Mouse (Mus musculus) hindbrain, embryonic 10.5 days (tissue): ENCODE measurements around the gene P4ha3. TPM values are rescaled to one million over a fixed set of nuclear protein-coding genes. Genes with fewer than 3 reads are reported as not detected.
"Not testable (repeated sequence)": the region's sequence is repeated elsewhere in the genome, so short reads cannot be mapped to it uniquely, and the experiment has no call there.

Source experiments
- DNase-seq: peaks from one replicate; pipeline ENCODE4 v3.0.0-alpha.2; 2017; ENCODE audit warnings: low spot score
- H3K27ac ChIP-seq: fragments of 300-500 bp; sonication (generic); 2 replicates; pipeline ENCODE4 v1.5.1; 2016; ENCODE audit warnings: mild to moderate bottlenecking, moderate library complexity
- H3K27me3 ChIP-seq: fragments of 300-500 bp; sonication (generic); 2 replicates; pipeline ENCODE4 v1.6.1; 2016; ENCODE audit warnings: mild to moderate bottlenecking; ENCODE audit not compliant: poor library complexity, insufficient read depth, severe bottlenecking
- H3K36me3 ChIP-seq: fragments of 300-500 bp; sonication (generic); 2 replicates; pipeline ENCODE4 v1.6.1; 2016; ENCODE audit warnings: mild to moderate bottlenecking, moderate library complexity
- H3K4me1 ChIP-seq: fragments of 300-500 bp; sonication (generic); replicated peaks from 2 replicates; pipeline ENCODE4 v1.6.1; 2016; ENCODE audit warnings: mild to moderate bottlenecking
- H3K4me3 ChIP-seq: fragments of 300-500 bp; sonication (generic); 2 replicates; pipeline ENCODE4 v1.5.1; 2016; ENCODE audit warnings: mild to moderate bottlenecking, moderate library complexity
- H3K9me3 ChIP-seq: fragments of 300-500 bp; sonication (generic); 2 replicates; pipeline ENCODE4 v1.6.1; 2016; ENCODE audit warnings: mild to moderate bottlenecking, moderate library complexity
- WGBS: fragments of 180-500 bp; shearing (Covaris S2); methylation state at CpG from one replicate; pipeline ENCODE4 v1.1.7; 2016; 5-methylcytosine and 5-hydroxymethylcytosine counted together
- polyA plus RNA-seq: library from polyadenylated mRNA; unstranded; fragments of >200 nt; fragmentation: Nextera tagmentation; extraction: Ambion mirVana; gene quantifications from 2 replicates; pipeline ENCODE4 v1.2.1, GENCODE M21; 2016

Gene P4ha3
- polyA plus RNA-seq: 1.0 and 3.5 TPM in 2 replicates

- no peaks in the 10 kb centered on the region for H3K36me3 ChIP-seq
- H3K9me3 ChIP-seq: no peaks in the 10 kb centered on the region
- peaks cover 55% of the 10 kb centered on the region for H3K27me3 ChIP-seq
- peaks cover 40% of the 10 kb centered on the region for H3K4me1 ChIP-seq
- WGBS: under 1% methylated on average over 53 of the region's 53 CpGs
- DNase-seq: peak; percentile 40
- H3K27ac ChIP-seq: peak within 1 kb of the TSS; percentile 85
- peak within 1 kb of the TSS; percentile 68 for H3K4me3 ChIP-seq
Observed at GRCm38 (mm10) chr7:100285383-100285782, at the start of gene P4ha3. Gene P4ha3, plus strand, starts transcription at chr7:100285520.

DNA sequence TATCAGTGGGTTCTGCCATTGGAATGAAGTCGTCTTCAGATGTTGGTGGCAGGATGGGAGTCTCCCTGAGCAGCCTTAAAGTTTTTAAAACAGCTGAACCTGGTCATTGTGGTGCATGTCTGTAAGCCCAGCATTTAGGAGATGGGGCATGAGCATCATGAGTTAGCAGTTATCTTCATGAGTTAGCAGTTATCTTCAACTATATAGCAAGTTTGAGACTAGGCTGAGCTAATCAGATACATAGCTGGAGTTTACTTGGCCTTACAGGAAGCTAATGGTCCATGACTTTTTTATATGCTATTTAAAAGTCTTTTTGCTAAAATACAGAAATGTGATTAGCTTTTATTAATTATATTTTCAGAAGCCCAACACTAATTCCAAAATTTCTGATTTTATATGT, 47.0 kb upstream of the P4ha3 start:
- no peak overlapping the region for H3K27ac ChIP-seq
- 82% methylated on average over 1 of the region's 1 CpGs for WGBS
- peaks cover 4% of the 10 kb centered on the region; the same call in 1 of the 2 replicates for H3K4me1 ChIP-seq
- H3K9me3 ChIP-seq: no peaks in the 10 kb centered on the region
- H3K4me3 ChIP-seq: no peak overlapping the region
- H3K36me3 ChIP-seq: no peaks in the 10 kb centered on the region
- DNase-seq: no peak
- H3K27me3 ChIP-seq: no peaks in the 10 kb centered on the region

DNA sequence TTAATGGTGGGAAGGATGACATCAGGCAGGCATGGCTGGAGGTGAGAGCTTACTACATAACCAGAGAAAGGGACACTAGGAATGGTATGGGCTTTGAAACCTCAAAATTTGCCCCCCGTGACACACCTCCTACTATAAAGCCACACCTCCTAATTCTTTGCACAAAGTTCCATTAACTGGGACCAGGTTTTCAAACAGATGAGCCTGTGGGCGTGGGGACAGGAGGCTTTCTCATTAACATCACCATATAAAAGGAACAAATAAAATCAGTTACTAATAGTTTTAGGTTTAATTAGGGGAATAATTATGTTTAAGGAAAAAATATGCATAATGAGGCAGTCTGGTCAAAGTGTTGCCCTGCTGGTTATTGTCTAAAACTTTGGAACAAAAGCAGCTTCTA, 44.7 kb upstream of the P4ha3 start:
- Histone ChIP-seq H3K4me1 (no peaks in the 10 kb centered on the region; the same call in 1 of the 2 replicates), H3K36me3 (no peaks in the 10 kb centered on the region), H3K4me3 (no peak overlapping the region), H3K27ac (no peak overlapping the region), H3K9me3 (no peaks in the 10 kb centered on the region), H3K27me3 (no peaks in the 10 kb centered on the region)
- DNase-seq: no peak
- 92% methylated on average over 2 of the region's 2 CpGs for WGBS

- Histone ChIP-seq H3K27me3 (no peaks in the 10 kb centered on the region), H3K4me3 (no peak overlapping the region), H3K4me1 (no peaks in the 10 kb centered on the region; the same call in 1 of the 2 replicates), H3K27ac (no peak overlapping the region), H3K36me3 (no peaks in the 10 kb centered on the region), H3K9me3 (no peaks in the 10 kb centered on the region)
- 88% methylated on average over 1 of the region's 1 CpGs for WGBS
- no peak for DNase-seq
Observed at GRCm38 (mm10) chr7:100243007-100243406, 42.3 kb upstream of the P4ha3 start.

GRCm38 (mm10) chr7:100244225-100244624, 41.1 kb upstream of the P4ha3 start:
- Histone ChIP-seq H3K27ac (no peak overlapping the region), H3K4me1 (no peaks in the 10 kb centered on the region), H3K36me3 (no peaks in the 10 kb centered on the region), H3K9me3 (no peaks in the 10 kb centered on the region), H3K4me3 (no peak overlapping the region), H3K27me3 (no peaks in the 10 kb centered on the region)
- 88% methylated on average over 4 of the region's 4 CpGs for WGBS
- no peak for DNase-seq

DNA sequence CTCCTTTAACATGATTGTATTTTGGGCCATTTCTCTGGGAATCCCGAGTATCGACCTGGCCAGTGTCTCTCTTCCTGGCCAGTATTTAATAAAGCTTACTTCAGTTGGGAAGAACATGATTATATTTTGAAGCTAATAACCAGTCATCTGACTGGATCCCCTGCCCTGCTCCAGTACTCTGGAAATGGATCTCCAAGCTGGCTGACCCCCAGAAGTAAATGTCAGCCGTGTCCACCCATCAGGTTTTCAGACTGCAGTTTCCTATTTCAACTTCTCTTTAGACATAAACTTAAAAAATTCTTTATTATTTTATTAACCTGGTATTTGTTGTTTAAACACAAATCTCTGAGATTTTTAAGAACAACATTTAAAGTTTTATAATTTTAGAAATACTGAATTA, 40.1 kb upstream of the P4ha3 start:
- no peak overlapping the region for H3K27ac ChIP-seq
- H3K36me3 ChIP-seq: no peaks in the 10 kb centered on the region
- WGBS: 96% methylated on average over 3 of the region's 3 CpGs
- H3K4me3 ChIP-seq: no peak overlapping the region
- no peak for DNase-seq
- H3K27me3 ChIP-seq: no peaks in the 10 kb centered on the region
- no peaks in the 10 kb centered on the region for H3K4me1 ChIP-seq
- no peaks in the 10 kb centered on the region for H3K9me3 ChIP-seq

DNA sequence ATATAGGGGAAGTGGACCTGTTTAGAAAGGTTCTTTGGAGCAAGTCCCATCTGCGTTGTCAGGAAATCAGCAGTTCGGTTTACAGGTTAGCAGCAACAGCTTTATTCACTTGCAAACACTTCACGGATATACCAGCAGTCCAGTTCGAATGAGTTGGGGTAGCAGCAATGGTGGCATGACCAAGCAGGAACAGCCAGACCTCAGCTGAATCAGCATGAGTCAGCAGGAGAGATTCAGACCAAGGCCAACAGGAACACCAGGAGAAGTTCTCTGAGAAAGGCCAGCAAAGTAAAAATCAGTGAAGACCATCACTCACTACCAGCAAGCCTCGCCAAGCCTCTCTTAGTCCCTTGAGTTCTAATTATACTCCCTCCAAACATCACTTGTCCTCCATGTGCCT, 34.7 kb upstream of the P4ha3 start:
- 96% methylated on average over 5 of the region's 5 CpGs for WGBS
- Histone ChIP-seq H3K4me3 (no peak overlapping the region), H3K27ac (no peak overlapping the region), H3K27me3 (no peaks in the 10 kb centered on the region), H3K9me3 (no peaks in the 10 kb centered on the region), H3K36me3 (peaks cover 30% of the 10 kb centered on the region), H3K4me1 (no peaks in the 10 kb centered on the region)
- no peak for DNase-seq

GRCm38 (mm10) chr7:100262350-100262749, 23.0 kb upstream of the P4ha3 start:
- no peak for DNase-seq
- H3K4me3 ChIP-seq: no peak overlapping the region
- H3K27ac ChIP-seq: no peak overlapping the region
- peaks cover 52% of the 10 kb centered on the region for H3K36me3 ChIP-seq
- H3K9me3 ChIP-seq: no peaks in the 10 kb centered on the region
- 93% methylated on average over 3 of the region's 3 CpGs for WGBS
- H3K27me3 ChIP-seq: no peaks in the 10 kb centered on the region
- H3K4me1 ChIP-seq: no peaks in the 10 kb centered on the region

- 54% methylated on average over 17 of the region's 17 CpGs for WGBS
- H3K27me3 ChIP-seq, DNase-seq, H3K4me1 ChIP-seq, H3K27ac ChIP-seq, H3K4me3 ChIP-seq, H3K9me3 ChIP-seq: not testable (repeated sequence)
- peaks cover 58% of the 10 kb centered on the region for H3K36me3 ChIP-seq
Observed at GRCm38 (mm10) chr7:100264934-100265333, 20.4 kb upstream of the P4ha3 start.

GRCm38 (mm10) chr7:100272369-100272768, 13.0 kb upstream of the P4ha3 start:
- H3K4me1 ChIP-seq: no peaks in the 10 kb centered on the region
- 95% methylated on average over 8 of the region's 8 CpGs for WGBS
- H3K27me3 ChIP-seq: no peaks in the 10 kb centered on the region
- no peaks in the 10 kb centered on the region for H3K9me3 ChIP-seq
- H3K4me3 ChIP-seq: no peak overlapping the region
- H3K36me3 ChIP-seq: peaks cover 18% of the 10 kb centered on the region
- no peak for DNase-seq
- H3K27ac ChIP-seq: no peak overlapping the region

- H3K27me3 ChIP-seq: no peaks in the 10 kb centered on the region
- H3K9me3 ChIP-seq: no peaks in the 10 kb centered on the region
- WGBS: 87% methylated on average over 6 of the region's 6 CpGs
- no peak overlapping the region for H3K27ac ChIP-seq
- DNase-seq: no peak
- H3K4me3 ChIP-seq: no peak overlapping the region
- no peaks in the 10 kb centered on the region for H3K4me1 ChIP-seq
- peaks cover 7% of the 10 kb centered on the region; the same call in 1 of the 2 replicates for H3K36me3 ChIP-seq
Observed at GRCm38 (mm10) chr7:100274507-100274906, 10.8 kb upstream of the P4ha3 start.

GRCm38 (mm10) chr7:100276397-100276796, 8.9 kb upstream of the P4ha3 start:
- H3K27ac ChIP-seq: no peak overlapping the region
- WGBS: 51% methylated on average over 2 of the region's 2 CpGs
- DNase-seq: no peak

DNA sequence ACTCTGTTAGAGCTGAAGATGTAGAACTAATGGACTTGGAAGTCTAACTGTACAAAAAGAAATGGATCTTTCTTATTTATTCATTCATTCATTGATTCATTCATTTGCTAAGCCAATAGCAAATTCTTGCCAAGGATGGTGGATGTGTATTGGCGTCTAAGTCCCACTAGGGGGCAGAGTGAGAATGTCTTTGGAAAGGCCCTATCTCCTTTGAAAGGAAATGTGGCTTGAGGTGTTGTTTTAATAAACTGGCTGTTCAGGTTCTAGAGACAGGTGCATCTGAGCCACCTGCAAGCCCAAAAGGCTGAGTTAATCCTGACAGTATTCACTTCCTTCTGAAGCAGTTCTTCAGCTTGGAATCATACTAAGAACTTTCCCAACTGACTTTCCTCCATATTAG, 5.5 kb upstream of the P4ha3 start:
- Histone ChIP-seq H3K4me1 (peaks cover 13% of the 10 kb centered on the region; the same call in 1 of the 2 replicates), H3K36me3 (no peaks in the 10 kb centered on the region), H3K27me3 (peaks cover 17% of the 10 kb centered on the region), H3K9me3 (no peaks in the 10 kb centered on the region), H3K4me3 (no peak overlapping the region), H3K27ac (no peak overlapping the region)
- 0% methylated on average over 1 of the region's 1 CpGs for WGBS
- DNase-seq: peak; percentile 38

More at GRCm38 (mm10) chr7:100276397-100276796, 8.9 kb upstream of the P4ha3 start:
- Histone ChIP-seq H3K27me3 (no peaks in the 10 kb centered on the region), H3K4me3 (no peak overlapping the region), H3K4me1 (no peaks in the 10 kb centered on the region), H3K36me3 (peaks cover 7% of the 10 kb centered on the region; the same call in 1 of the 2 replicates), H3K9me3 (no peaks in the 10 kb centered on the region)

GRCm38 (mm10) chr7:100281596-100281995, 3.7 kb upstream of the P4ha3 start:
- no peak for DNase-seq

More at GRCm38 (mm10) chr7:100281596-100281995, 3.7 kb upstream of the P4ha3 start:
- no peaks in the 10 kb centered on the region for H3K36me3 ChIP-seq
- H3K27me3 ChIP-seq: peaks cover 35% of the 10 kb centered on the region
- H3K27ac ChIP-seq: no peak overlapping the region
- peaks cover 25% of the 10 kb centered on the region for H3K4me1 ChIP-seq
- no peak overlapping the region for H3K4me3 ChIP-seq
- H3K9me3 ChIP-seq: no peaks in the 10 kb centered on the region
- WGBS: 58% methylated on average over 3 of the region's 3 CpGs
